Mouse (Mus musculus) stomach, postnatal 0 days (tissue): ENCODE data around the gene Zbtb20.

Experiments used
- CTCF ChIP-seq: IDR thresholded peaks from 2 replicates; pipeline ENCODE4 v1.5.1; 2016; ENCODE audit warnings: antibody characterized with exemption, low read depth, mild to moderate bottlenecking, moderate library complexity
- EP300 ChIP-seq: optimal IDR thresholded peaks from 2 replicates; pipeline ENCODE3; 2016; ENCODE audit warnings: antibody characterized with exemption

DNA sequence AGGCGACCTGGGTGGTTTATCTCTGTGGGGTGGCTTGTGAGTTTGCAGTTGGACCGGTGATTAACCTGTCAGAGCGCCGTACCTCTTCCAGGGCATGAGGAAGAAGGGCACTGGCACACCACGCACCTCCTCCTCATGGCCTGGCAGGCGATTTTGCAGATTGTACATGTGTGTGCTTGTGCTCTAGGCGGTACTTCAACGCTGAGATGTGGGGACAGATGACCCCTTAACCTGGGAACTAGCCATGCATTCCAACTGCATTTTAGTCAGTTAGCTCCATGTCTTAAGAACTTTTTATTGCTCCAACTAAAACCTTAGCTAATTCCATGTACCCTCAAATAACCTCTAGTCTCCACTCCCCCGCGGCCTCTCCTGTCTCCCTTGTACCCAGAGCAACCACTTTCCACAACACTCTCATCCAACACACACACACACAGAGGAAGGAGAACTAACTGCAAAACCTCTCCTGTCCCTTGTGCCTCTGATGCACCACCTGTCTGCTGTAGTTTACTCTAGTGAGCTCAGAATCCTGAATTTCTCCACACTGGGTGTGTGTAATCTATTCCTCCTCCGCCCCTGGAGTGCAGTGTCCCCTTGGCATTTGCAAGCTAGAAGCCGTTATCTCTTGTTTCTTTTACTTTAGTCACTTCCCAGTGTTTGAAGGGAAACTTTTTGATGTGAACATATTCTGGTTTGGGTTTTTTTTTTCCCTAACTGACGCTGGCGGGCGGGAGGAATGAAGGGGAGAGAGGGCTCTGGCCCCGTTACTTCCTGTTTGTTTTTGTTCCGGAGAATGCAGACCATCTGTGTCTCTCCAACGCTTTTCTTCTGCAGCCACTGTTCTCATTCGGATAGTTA, 671.9 kb downstream of the Zbtb20 start:
- no peak for TF ChIP-seq CTCF
- no peak for TF ChIP-seq EP300
